Mouse (Mus musculus): ENCODE results near the gene Khsrp.

DNA sequence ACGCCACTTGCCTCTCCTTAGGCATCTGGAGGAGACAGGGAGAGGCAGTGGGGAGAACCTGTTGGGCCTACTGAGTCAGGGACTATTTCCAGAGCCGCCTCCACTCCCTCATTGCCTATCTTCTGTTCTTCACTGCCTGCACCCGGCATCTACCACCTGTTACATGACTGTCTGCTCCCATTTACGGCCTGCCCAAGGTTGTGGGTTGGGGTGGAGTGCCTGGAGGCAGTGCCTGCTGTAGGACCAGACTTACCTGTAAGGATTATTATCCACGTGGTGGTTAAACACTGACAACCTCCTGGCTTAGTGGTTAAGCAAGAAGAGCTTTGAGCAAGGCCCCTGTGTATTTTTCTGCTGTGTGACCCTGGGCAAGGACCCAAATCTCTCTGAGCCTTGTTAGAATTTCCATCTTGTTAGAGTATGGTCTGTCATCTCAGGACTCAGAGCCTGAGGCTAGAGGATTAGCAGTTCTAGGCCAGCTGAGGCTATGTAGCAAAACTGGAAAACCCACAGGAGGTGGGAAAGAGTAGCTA lies 56.5 kb downstream of the Khsrp start:
- TF ChIP-seq CTCF (IDR thresholded peaks at IDR 0.05; ENCODE audit: low read depth) (no peak), EP300 (IDR thresholded peaks at IDR 0.05; ENCODE audit: low read depth) (no peak)

Data from liver, postnatal 0 days (tissue).